Mouse (Mus musculus) liver, adult 2 months (tissue): Measurements from ENCODE around the gene Zfp280d.

ENCODE experiments used
- CTCF ChIP-seq: fragments of 200-500 bp; IDR thresholded peaks from 2 replicates; pipeline ENCODE4 v1.5.1; 2011; ENCODE audit warnings: low read depth, low read length, control low read depth
- POLR2A ChIP-seq: fragments of 200-500 bp; IDR thresholded peaks from 2 replicates; pipeline ENCODE4 v1.6.1; 2011; ENCODE audit warnings: low read length, control low read depth; ENCODE audit not compliant: insufficient read depth; ENCODE audit errors: extremely low read depth

- TF ChIP-seq CTCF = no peak
- no peak for TF ChIP-seq POLR2A
These were observed 19.4 kb upstream of the Zfp280d start for GRCm38 (mm10) chr9:72255227-72255626.
